9 mouse cellular contexts compared by ENCODE assay signal in the genomic region with DNA sequence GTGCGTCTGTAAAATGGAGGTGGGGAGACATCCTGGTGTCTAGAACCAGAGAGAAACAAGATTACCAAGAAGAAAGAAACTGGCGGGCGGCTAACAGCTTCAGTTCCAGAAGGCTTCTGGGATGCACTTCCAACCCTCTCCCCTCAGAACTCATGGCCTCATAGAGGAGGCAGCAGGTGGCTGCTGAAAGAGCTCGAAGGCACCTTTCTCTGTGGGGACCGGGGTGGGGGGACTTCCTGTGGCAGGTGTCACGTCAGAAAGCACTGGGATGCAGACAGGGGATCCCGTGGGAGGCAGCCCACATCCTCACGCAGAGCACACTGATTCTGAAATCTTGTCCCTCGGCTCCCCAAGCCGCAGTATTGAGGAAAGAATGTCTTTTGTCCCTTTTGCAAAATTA. TPM values are rescaled to one million over a fixed set of nuclear protein-coding genes. Genes with fewer than 3 reads are reported as not detected.
A peak's percentile ranks its signal among the peaks of the same experiment; 100 is the strongest.
DNase-seq lines count a peak whose midpoint lies in the region; ATAC-seq lines count a peak whose summit lies in the region.
"Had no signal": no experiment of that assay in that cellular context is flagged by ENCODE, and none has a peak within 500 bp of the region (broad histone marks: within the 10 kb centered on the region; RNA-seq: fewer than 3 reads in every experiment).

No protein-coding gene starts in this region.

- no peak for ATAC-seq in kidney, embryonic 16.5 days (ENCODE audit: low FRiP score, low TSS enrichment)
- ATAC-seq in embryonic facial prominence, embryonic 12.5 days (ENCODE audit: insufficient number of reproducible peaks, insufficient read depth, low FRiP score, low TSS enrichment): no peak
- no peak for ATAC-seq in hindbrain, embryonic 12.5 days (ENCODE audit: low FRiP score)
- peak; percentile 32; the same call in 1 of the 2 replicates for ATAC-seq in midbrain, embryonic 16.5 days

- no peak overlapping the region for H3K9ac ChIP-seq in kidney, embryonic 16.5 days (replicated peaks; ENCODE audit: low read length)
- H3K9ac ChIP-seq in embryonic facial prominence, embryonic 12.5 days: no peak overlapping the region
- H3K9ac ChIP-seq in hindbrain, embryonic 12.5 days: peak overlapping the region; percentile 61
- H3K9ac ChIP-seq in midbrain, embryonic 16.5 days (ENCODE audit: low read depth, low read length): no peak overlapping the region

- H3K9me3 ChIP-seq in kidney, embryonic 16.5 days (ENCODE audit: low read length): no peaks in the 10 kb centered on the region
- H3K9me3 ChIP-seq in embryonic facial prominence, embryonic 12.5 days: no peaks in the 10 kb centered on the region
- no peaks in the 10 kb centered on the region for H3K9me3 ChIP-seq in hindbrain, embryonic 12.5 days (replicated peaks)
- H3K9me3 ChIP-seq in midbrain, embryonic 16.5 days (replicated peaks; ENCODE audit: control insufficient read depth, low read length, poor library complexity, severe bottlenecking): no peaks in the 10 kb centered on the region
- H3K9me3 ChIP-seq: G1E had no signal

- H3K27me3 ChIP-seq in kidney, embryonic 16.5 days (ENCODE audit: insufficient read depth, low read length): peaks cover 47% of the 10 kb centered on the region
- peaks cover 58% of the 10 kb centered on the region for H3K27me3 ChIP-seq in embryonic facial prominence, embryonic 12.5 days
- peaks cover 65% of the 10 kb centered on the region for H3K27me3 ChIP-seq in hindbrain, embryonic 12.5 days
- peaks cover 32% of the 10 kb centered on the region for H3K27me3 ChIP-seq in midbrain, embryonic 16.5 days (ENCODE audit: control insufficient read depth, insufficient read depth, low read depth, low read length)

- DNase-seq in kidney, postnatal 4 days: no peak
- no peak for DNase-seq in cerebellum, adult 8-10 months
- no peak for DNase-seq in spleen, postnatal 14 days (ENCODE audit: low spot score in 2 of 2)
- no peak for DNase-seq in layer of hippocampus, adult 8-10 months (ENCODE audit: low spot score in 2 of 2)

- H3K27ac ChIP-seq in kidney, embryonic 16.5 days (ENCODE audit: low read length): no peak overlapping the region
- no peak overlapping the region for H3K27ac ChIP-seq in embryonic facial prominence, embryonic 12.5 days
- 0 out of 2 replicates have a peak overlapping the region, but pooled peaks have one; percentile 67 for H3K27ac ChIP-seq in hindbrain, embryonic 12.5 days
- H3K27ac ChIP-seq in midbrain, embryonic 16.5 days (ENCODE audit: low read length): no peak overlapping the region

- H3K4me3 ChIP-seq in kidney, embryonic 16.5 days (ENCODE audit: low read length): peak overlapping the region; percentile 51
- H3K4me3 ChIP-seq in embryonic facial prominence, embryonic 12.5 days: peak overlapping the region; percentile 48; the same call in 1 of the 2 replicates
- H3K4me3 ChIP-seq in hindbrain, embryonic 12.5 days: peak overlapping the region; percentile 47
- peak overlapping the region; percentile 57 for H3K4me3 ChIP-seq in midbrain, embryonic 16.5 days (ENCODE audit: low read depth, low read length)

- H3K4me2 ChIP-seq in kidney, embryonic 16.5 days (replicated peaks; ENCODE audit: low read depth, low read length): peak overlapping the region; percentile 84
- H3K4me2 ChIP-seq in embryonic facial prominence, embryonic 12.5 days (replicated peaks): peak overlapping the region; percentile 95
- peak overlapping the region; percentile 92 for H3K4me2 ChIP-seq in hindbrain, embryonic 12.5 days (replicated peaks)
- peak overlapping the region; percentile 95 for H3K4me2 ChIP-seq in midbrain, embryonic 16.5 days (ENCODE audit: low read length)

- 15% methylated on average over 10 of the region's 10 CpGs for WGBS in kidney, embryonic 16.5 days
- WGBS in embryonic facial prominence, embryonic 12.5 days: 20% methylated on average over 10 of the region's 10 CpGs
- 26% methylated on average over 10 of the region's 10 CpGs for WGBS in hindbrain, embryonic 12.5 days
- 22% methylated on average over 10 of the region's 10 CpGs for WGBS in midbrain, embryonic 16.5 days

- no peaks in the 10 kb centered on the region for H3K36me3 ChIP-seq in kidney, embryonic 16.5 days (ENCODE audit: insufficient read depth, low read length)
- H3K36me3 ChIP-seq in embryonic facial prominence, embryonic 12.5 days: no peaks in the 10 kb centered on the region
- H3K36me3 ChIP-seq in hindbrain, embryonic 12.5 days: no peaks in the 10 kb centered on the region
- no peaks in the 10 kb centered on the region for H3K36me3 ChIP-seq in midbrain, embryonic 16.5 days (ENCODE audit: control insufficient read depth, insufficient read depth, low read length)
- H3K36me3 ChIP-seq: G1E had no signal

- H3K4me1 ChIP-seq in kidney, embryonic 16.5 days (ENCODE audit: insufficient read depth, low read length): no peaks in the 10 kb centered on the region
- H3K4me1 ChIP-seq in embryonic facial prominence, embryonic 12.5 days: no peaks in the 10 kb centered on the region
- peaks cover 17% of the 10 kb centered on the region for H3K4me1 ChIP-seq in hindbrain, embryonic 12.5 days
- H3K4me1 ChIP-seq in midbrain, embryonic 16.5 days (ENCODE audit: control insufficient read depth, insufficient read depth, low read length): peaks cover 9% of the 10 kb centered on the region; the same call in 1 of the 2 replicates

RNA-seq across cellular contexts. Expression of a gene that starts 46.8 kb away (rescaled TPM):
- not detected in 2 replicates for polyA plus RNA-seq in kidney, embryonic 16.5 days (2015; fragmentation: Nextera tagmentation; extraction: Ambion mirVana)
- 0.03 and 0.19 TPM in 2 replicates for polyA plus RNA-seq in embryonic facial prominence, embryonic 12.5 days (2016; fragmentation: Nextera tagmentation; extraction: Ambion mirVana)
- 8.5 and 8.6 TPM in 2 replicates for polyA plus RNA-seq in hindbrain, embryonic 12.5 days (2016; fragmentation: Nextera tagmentation; extraction: Ambion mirVana)
- 3.6 and 4.8 TPM in 2 replicates for polyA plus RNA-seq in midbrain, embryonic 16.5 days (2015; fragmentation: Nextera tagmentation; extraction: Ambion mirVana)
- total RNA-seq in layer of hippocampus, adult 8-10 months (2022): under 1 TPM; 0.10 to 0.62 (median 0.25) TPM
- polyA plus RNA-seq: G1E had no signal
